Mouse (Mus musculus): ENCODE data around the gene Tcam1.

The Tcam1 gene

GRCm38 (mm10) chr11:106308162-106308561 is 31.7 kb downstream of the Tcam1 start:
- in situ Hi-C loops (cut with MboI; ENCODE audit: low pct_unique_long_range_greater_than_20kb in 1 of 2, low sequenced_read_pairs in 2 of 2, unreplicated experiment in 1 of 2), result no loop called here

GRCm38 (mm10) chr11:106310123-106310522 is 33.7 kb downstream of the Tcam1 start:
- in situ Hi-C loops (cut with MboI; ENCODE audit: low pct_unique_long_range_greater_than_20kb in 1 of 2, low sequenced_read_pairs in 2 of 2, unreplicated experiment in 1 of 2), result no loop called here

GRCm38 (mm10) chr11:106313533-106313932 is 37.1 kb downstream of the Tcam1 start:
- in situ Hi-C loops (cut with MboI; ENCODE audit: low pct_unique_long_range_greater_than_20kb in 1 of 2, low sequenced_read_pairs in 2 of 2, unreplicated experiment in 1 of 2), result no loop called here

- in situ Hi-C loops (cut with MboI; ENCODE audit: low pct_unique_long_range_greater_than_20kb in 1 of 2, low sequenced_read_pairs in 2 of 2, unreplicated experiment in 1 of 2), result no loop called here
These were observed 37.9 kb downstream of the Tcam1 start, which contains the start of gene Cd79b for GRCm38 (mm10) chr11:106314333-106314812. TSS of gene Cd79b (minus strand) at chr11:106314762.

- in situ Hi-C loops (cut with MboI; ENCODE audit: low pct_unique_long_range_greater_than_20kb in 1 of 2, low sequenced_read_pairs in 2 of 2, unreplicated experiment in 1 of 2), result no loop called here
These were observed 39.9 kb downstream of the Tcam1 start for GRCm38 (mm10) chr11:106316416-106316815.

- in situ Hi-C loops (cut with MboI; ENCODE audit: low pct_unique_long_range_greater_than_20kb in 1 of 2, low sequenced_read_pairs in 2 of 2, unreplicated experiment in 1 of 2), result no loop called here
These were observed 41.3 kb downstream of the Tcam1 start for GRCm38 (mm10) chr11:106317801-106318200.

- in situ Hi-C loops (cut with MboI; ENCODE audit: low pct_unique_long_range_greater_than_20kb in 1 of 2, low sequenced_read_pairs in 2 of 2, unreplicated experiment in 1 of 2), result no loop called here
These were observed 42.2 kb downstream of the Tcam1 start for GRCm38 (mm10) chr11:106318406-106319366.

GRCm38 (mm10) chr11:106324858-106325257 is 48.4 kb downstream of the Tcam1 start:
- in situ Hi-C loops (cut with MboI; ENCODE audit: low pct_unique_long_range_greater_than_20kb in 1 of 2, low sequenced_read_pairs in 2 of 2, unreplicated experiment in 1 of 2), result no loop called here

- in situ Hi-C loops (cut with MboI; ENCODE audit: low pct_unique_long_range_greater_than_20kb in 1 of 2, low sequenced_read_pairs in 2 of 2, unreplicated experiment in 1 of 2), result no loop called here
These were observed 49.2 kb downstream of the Tcam1 start for GRCm38 (mm10) chr11:106325566-106326206.

GRCm38 (mm10) chr11:106326475-106326874 is 50.0 kb downstream of the Tcam1 start:
- in situ Hi-C loops (cut with MboI; ENCODE audit: low pct_unique_long_range_greater_than_20kb in 1 of 2, low sequenced_read_pairs in 2 of 2, unreplicated experiment in 1 of 2), result no loop called here

GRCm38 (mm10) chr11:106328521-106328920 is 52.0 kb downstream of the Tcam1 start:
- in situ Hi-C loops (cut with MboI; ENCODE audit: low pct_unique_long_range_greater_than_20kb in 1 of 2, low sequenced_read_pairs in 2 of 2, unreplicated experiment in 1 of 2), result no loop called here

GRCm38 (mm10) chr11:106329128-106329527 is 52.7 kb downstream of the Tcam1 start:
- in situ Hi-C loops (cut with MboI; ENCODE audit: low pct_unique_long_range_greater_than_20kb in 1 of 2, low sequenced_read_pairs in 2 of 2, unreplicated experiment in 1 of 2), result no loop called here

GRCm38 (mm10) chr11:106329682-106330081 is 53.2 kb downstream of the Tcam1 start:
- in situ Hi-C loops (cut with MboI; ENCODE audit: low pct_unique_long_range_greater_than_20kb in 1 of 2, low sequenced_read_pairs in 2 of 2, unreplicated experiment in 1 of 2), result no loop called here

GRCm38 (mm10) chr11:106332458-106332857 is 56.0 kb downstream of the Tcam1 start:
- in situ Hi-C loops (cut with MboI; ENCODE audit: low pct_unique_long_range_greater_than_20kb in 1 of 2, low sequenced_read_pairs in 2 of 2, unreplicated experiment in 1 of 2), result no loop called here

GRCm38 (mm10) chr11:106334066-106334465 is 57.6 kb downstream of the Tcam1 start:
- in situ Hi-C loops (cut with MboI; ENCODE audit: low pct_unique_long_range_greater_than_20kb in 1 of 2, low sequenced_read_pairs in 2 of 2, unreplicated experiment in 1 of 2), result no loop called here

- in situ Hi-C loops (cut with MboI; ENCODE audit: low pct_unique_long_range_greater_than_20kb in 1 of 2, low sequenced_read_pairs in 2 of 2, unreplicated experiment in 1 of 2), result no loop called here
These were observed 61.6 kb downstream of the Tcam1 start for GRCm38 (mm10) chr11:106338029-106338428.

Measured in mouse embryonic stem cell (cell line).